Mouse (Mus musculus) adrenal gland, postnatal 10 days (tissue): ENCODE data around the gene Sqstm1. TPM values are rescaled to one million over a fixed set of nuclear protein-coding genes. Genes with fewer than 3 reads are reported as not detected.
A peak's percentile ranks its signal among the peaks of the same experiment; 100 is the strongest.

Experiments
- DNase-seq: peaks from one replicate; pipeline ENCODE4 v3.0.0; 2021; ENCODE audit warnings: mixed read lengths
- total RNA-seq, 2 experiments: library from RNA; stranded (reverse); gene quantifications; 2 replicates each; pipeline ENCODE4 v1.2.3; 2021

The Sqstm1 gene
- total RNA-seq, 2 experiments from 2014 or later, result 321 to 332 TPM

DNA sequence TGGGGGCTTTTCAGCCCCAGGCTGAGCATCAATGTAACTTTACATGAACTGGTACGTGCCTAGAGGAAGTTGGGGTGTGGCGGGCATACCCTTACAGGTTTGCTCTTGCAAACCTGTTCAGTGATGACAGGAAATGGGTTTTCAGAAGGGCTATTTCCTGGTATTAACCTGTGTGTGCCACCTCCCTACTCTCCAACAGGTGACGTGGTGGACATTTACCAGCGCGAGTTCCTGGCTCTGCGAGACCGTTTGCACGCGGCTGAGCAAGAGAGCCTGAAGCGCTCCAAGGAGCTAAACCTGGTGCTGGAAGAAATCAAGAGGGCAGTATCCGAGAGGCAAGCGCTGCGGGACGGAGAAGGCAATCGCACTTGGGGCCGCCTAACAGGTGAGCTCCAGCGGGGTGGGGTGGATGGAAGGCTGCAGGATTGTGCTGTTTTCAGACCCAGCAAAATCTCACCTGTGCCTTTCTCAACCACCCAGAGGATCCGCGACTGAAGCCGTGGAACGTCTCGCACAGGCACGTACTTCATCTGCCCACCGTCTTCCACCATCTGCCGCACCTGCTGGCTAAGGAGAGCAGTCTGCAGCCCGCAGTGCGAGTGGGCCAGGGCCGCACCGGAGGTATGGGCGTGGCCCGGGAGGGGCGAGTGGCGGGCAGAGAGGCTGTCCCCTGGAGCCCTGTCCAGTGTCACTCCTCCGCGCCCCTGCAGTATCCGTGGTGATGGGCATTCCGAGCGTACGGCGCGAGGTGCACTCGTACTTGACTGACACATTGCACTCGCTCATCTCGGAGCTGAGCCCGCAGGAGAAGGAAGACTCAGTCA is 20.1 kb upstream of the Sqstm1 start:
- DNase-seq, result peak; percentile 11

DNA sequence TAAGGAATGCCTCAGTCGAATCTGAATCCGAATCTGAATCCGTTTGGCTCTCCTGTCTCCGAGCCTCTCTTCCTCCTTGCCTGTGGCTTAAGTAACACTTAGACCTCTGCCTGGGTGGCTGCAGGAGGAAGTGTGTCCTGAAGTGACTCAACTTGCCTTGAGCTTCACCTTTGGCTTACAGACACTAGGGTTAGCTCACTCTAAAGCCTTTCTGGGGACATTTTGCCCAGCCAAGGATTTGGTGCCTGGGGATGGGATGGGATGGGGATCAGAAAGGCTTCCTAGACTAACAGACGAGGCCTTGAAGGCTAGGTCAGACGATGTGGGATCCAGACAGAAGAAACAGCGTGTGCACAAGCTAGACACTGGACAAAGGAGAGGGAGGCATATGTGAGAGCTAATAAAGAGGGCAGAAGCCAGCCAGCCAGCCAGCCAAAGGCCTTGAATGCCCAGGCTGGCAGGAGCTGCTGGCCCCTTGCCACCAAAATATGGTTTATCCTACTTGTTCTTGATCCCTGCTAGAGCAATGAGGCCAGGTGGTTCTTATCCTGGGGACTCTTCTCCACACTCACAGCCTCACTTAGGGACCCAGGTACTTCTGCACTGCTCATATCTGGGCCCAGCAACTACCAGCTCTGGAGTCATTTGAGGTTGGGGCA is 18.8 kb upstream of the Sqstm1 start:
- DNase-seq, result peak; percentile 87

DNA sequence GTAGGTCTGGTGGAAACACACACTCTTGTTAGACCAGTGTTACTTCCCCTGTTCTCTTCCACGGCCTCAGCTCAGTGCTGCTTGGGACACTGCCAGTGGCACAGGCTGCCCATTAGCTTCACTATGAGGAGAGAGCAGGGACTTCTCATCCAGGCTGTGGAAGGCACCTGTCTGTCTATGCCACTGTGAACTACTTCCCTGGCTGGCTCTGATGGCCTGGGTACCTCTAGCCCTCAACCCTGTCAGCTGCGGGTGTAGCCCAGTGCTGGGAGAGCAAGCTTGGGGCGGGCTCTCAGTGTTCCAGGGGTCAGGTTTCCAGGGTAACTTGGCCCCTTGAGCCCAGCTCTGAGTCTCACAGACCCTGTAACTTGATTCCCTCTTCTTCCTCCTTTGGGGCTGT is 18.1 kb upstream of the Sqstm1 start:
- peak; percentile 65 for DNase-seq

DNA sequence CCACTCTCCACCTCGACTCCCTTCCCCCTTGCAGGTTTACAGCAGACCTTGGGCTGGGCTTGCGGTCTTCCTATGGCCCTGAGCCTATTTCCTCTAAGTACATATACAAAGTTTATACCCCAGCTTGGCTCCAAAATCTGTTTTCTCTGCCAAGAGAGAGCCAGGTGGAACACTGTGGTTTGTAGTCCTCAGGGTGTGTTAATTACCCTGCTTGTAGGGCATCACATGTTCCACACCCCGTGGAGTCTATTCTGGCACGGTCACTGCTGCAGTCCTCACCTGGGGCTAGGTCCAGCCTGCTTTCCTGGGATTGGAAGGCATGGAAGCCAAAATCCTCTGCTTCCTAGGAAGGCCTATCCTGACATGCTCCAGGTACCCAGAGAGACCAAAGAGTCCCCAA is 17.1 kb upstream of the Sqstm1 start:
- DNase-seq, result no peak

DNA sequence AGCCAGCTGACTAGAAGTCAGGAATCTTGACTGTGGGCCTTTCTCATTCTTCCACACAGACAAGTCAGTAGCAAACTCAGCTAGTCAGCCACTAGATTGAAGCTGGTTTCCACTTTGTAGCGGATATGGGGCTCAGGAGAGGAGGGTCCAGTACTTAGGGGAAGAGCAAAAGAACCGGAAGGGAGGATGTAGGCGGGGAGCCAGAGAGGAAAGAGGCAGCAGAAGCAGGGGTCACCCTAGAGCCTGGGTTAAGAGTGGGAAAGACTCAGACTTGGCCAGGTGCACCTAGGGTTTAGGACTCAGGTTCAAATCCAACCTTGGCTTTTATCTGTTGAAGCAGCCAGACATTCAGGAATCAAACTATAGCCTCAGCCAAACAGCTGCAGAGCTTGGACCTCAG is 16.6 kb upstream of the Sqstm1 start:
- peak; percentile 27 for DNase-seq

DNA sequence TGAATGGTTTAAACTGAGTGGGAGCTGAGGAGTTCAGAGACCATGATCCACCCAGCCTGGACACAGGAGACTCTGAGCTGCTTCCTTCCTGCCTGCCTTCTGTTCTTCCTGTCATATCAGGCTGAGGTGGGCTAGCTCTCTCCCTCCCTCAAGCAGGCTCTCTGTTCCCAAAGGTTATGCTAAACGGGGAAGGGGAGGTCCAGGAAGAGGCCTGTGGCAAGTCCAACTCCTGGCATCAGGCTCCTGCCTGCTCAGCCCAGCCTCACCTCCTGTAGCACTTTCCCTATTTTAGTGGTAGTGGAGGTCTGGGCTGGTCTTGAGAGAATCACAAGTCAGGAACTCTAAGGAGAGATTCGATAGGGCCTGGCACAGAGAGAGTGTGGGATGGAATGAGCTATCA is 15.8 kb upstream of the Sqstm1 start:
- DNase-seq, result no peak

DNA sequence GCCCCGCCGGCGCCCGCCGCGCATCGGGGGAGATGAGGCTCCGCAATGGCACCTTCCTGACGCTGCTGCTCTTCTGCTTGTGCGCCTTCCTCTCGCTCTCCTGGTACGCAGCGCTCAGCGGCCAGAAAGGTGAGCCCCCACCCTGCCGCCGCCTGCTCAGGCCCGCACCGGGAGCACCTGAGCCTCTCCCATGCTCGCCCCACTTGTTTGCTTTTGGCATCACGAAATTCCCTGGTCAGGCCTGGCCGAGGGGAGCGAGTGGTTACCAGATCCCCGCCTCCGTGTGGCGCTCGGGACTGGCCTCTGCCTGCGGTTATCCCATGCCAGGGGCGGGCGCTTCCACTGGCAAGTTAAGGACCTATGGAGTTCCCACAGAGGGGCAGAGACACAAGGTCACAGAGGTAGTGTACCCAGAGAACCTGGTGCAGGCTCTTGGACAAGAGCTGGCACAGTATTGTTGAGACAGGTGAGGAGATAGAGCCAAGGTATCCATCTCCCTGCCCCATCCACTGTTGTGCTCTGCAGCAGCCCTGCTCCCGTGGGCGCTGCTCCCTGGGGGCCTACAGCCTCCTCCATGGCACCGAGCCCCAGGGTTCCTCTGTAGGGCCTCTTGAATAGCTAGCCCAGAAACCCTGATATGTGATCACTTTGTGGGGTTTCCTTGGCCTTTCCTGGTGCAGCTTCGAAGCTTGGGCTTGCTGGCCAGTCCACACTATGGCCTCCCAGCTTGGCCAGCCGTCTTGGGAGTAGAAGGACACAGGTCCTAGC is 15.2 kb upstream of the Sqstm1 start:
- DNase-seq, result peak; percentile 71

DNA sequence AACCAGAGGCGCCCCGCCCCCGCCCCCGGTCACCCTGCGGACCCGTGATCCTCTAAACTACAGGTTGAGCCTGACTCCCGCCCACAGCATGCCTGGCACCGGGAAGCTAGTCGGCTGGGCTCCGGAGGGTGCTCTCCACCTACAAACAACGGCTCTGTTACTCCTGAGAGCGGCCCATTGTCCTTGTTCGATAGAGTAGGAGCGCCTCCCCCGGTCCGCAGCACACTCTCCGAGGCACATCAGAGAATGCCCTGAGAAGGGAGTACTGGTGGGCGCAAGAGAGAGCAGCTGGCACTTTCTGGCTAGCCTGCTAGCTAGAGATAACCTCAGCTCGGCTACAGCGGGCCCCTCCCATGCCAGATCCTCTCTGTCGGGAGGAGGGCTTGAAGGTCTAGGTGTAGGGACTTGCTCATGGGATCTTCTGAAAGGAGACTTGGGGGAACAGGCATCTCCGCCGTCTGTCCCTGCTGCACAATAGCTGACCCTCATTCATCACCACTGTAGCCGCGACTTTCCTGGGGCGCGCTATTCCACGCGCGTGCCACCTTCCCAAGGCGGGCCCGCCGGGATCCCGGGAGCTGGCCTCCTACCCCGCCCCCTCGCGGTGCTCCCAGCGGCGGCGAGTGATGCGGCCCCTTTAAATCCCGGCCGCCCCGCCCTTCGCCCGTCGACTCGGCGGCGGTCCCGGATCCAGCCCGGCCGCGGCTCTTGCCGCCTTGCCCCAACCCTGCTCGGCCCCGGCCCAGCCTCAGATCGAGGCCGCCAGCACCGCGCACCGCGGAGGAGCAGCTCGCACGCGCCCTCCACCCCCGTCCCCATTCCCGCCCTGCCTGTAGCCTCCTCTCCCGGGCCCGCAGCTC is 14.3 kb upstream of the Sqstm1 start:
- DNase-seq, result peak; percentile 95

DNA sequence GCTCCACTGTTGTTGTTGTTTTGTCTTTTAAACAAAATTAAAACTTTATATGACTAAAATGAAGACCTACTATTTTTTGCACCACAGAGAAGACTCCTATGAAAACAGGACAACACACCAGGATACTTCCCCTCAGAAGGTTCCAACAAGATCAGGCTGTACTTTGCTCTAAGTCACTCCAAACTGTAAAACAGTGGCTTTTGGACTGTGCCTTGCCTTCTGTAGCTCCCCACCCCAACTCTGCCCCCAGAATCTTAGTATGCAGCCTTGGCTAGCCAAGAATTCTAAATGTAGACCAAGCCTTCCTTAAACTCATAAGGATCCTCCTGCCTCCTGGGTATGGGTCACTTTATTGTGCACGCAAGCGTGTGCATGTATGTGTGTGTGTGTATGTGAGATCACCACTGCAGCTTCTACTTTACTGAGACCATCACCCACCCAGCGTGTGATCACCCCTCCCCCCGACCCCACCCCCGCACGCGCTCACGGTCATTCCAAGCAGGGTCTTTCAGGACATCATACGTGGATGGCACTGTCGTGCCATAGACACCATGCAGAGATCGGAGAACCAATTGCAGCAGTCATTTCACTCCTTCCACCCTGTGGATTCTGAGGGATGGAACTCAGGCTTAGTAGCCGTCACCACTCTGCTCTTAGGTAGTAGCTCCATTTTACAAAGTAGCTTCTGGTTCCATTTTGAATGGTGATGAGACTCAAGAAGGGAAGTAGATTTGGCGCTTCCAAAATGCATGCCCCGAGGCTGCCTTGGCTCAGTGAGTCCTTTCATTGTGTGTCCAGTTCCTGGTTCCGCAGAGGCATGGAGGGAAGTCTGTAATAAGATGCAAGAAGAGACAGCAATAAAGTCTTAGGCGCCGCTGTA is 13.4 kb upstream of the Sqstm1 start:
- no peak for DNase-seq

DNA sequence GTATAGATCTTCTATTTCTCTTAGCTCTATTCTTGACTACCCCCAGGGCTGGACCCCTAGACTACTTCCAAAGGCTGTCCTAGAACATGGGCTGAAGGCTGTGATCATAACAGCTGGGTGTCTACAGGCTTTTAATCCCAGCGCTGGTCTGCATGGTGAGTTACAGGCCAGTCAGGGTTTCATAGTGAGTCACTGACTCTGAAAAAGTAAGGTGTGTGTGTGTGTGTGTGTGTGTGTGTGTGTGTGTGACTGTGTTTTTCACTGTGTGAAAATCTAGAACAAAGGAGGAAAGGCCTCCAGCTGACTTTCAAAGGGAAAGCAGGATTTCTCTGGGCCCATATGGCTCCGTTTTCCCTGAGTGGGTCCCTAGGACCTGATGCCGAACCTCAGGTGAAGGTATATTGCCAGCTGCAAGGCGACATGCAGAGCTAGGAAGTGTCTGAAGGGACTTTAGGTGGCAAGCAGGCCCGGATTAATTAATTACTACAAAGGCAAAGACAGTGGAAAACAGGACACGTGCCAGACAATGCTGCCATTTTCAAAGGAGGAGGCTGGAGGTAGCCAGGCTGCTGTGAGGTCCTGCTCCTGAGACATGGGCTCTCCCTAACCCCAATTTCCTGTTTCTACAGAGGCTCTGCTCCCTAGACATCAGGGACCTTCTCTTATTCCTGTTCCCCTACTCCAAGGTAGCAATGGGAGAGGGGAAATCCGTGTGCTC is 12.1 kb upstream of the Sqstm1 start:
- no peak for DNase-seq

DNA sequence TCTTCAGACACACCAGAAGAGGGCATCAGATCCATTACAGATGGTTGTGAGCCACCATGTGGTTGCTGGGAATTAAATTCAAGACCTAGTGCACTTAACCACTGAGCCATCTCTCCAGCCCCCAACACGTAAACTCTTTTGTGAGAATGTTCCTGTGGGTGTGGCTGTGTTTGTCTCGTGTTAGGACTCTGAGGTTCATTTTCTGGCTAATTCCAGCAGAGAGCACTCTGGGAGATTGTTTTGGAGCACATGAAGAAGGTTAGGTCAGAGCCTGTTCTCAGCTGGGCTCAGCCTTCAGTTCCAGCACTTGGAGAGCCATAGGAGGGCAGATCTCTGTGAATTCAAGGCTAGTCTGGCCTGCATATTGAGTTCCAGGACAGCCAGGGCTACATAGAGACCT is 9.2 kb upstream of the Sqstm1 start:
- no peak for DNase-seq

DNA sequence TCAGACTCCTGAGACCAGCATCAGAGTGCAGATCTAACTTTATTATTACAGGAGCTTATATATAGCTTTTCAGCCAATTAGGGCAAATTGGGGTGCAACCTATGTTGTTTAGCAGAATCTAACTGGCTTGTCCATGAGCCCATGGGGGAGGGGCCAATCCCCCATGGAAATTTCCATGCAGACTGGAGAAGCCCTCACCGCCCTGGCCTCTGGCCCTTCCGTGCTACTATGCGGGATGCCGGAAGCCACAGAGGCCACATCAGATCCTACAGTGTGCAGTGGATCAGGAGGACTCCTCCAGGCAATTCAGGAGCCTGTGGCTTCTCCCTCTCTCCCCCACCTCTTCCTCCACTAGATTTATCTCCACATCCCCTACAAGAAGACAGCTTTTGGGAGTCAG is 7.2 kb upstream of the Sqstm1 start:
- no peak for DNase-seq

DNA sequence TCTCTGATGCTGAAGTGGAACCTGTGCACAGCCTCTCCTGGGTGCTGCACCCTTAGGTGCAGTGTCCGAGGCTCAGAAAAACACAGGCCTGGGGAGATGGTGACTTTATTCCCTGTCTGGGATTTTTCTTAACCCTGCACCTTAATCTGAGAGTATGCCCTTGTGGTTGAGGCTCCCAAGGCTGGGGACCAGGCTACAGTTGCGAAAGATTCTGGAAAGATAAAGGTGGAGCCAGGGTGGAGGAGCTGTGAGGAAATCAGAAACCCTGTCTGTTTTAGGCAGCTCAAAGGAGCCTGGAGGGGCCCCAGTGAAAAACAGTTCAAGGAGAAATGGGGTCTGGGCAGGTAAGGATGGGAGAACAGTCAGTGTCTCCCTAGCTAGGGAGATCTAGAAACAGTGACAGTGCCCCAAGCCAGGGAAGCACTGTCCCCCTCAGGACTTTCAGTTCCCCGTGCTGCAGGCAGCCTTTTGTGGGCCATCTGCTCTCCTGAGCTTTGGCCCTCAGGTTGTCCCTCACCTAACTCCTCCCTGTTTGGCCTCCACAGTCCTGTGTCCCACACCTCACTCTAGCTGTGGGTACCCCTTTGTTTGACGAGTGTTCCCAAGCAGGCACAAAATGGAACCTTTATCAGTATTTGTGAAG is 6.2 kb upstream of the Sqstm1 start:
- no peak for DNase-seq

DNA sequence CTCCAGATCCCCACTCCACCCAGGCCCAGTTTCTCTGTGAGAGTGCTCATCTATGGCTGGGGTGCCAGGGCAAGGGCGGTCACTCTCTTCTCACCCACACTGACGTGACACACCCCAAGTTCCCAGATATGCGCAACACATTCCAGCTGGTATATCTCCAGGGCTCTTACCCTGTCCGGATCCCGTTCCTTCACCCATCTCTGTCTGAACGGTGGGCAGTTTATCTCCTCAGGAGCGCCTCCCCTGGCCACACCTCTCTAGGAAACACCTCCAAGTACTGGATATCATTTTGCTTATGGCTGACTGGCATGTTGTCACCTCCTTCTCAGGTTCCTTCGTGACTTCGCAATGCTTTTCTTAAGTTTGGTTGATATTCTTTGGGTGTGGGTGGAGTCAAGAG is 5.0 kb upstream of the Sqstm1 start:
- DNase-seq, result no peak

DNA sequence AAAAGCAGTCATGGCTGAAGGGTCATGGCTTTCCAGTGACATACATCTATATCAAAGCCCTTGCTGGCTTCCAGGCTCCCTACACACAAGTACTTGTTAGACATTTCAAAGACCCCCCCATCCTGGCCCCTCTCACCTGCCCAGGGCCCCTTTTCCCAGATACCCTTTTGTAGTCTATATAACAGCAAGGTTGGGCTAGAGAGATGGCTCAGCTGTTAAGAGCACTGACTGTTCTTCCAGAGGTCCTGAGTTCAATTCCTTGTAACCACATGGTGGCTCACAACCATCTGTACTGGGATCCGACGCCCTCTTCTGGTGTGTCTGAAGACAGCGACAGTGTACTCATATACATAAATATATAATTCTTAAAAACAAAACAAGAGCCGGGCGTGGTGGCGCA is 4.0 kb upstream of the Sqstm1 start:
- DNase-seq, result no peak

DNA sequence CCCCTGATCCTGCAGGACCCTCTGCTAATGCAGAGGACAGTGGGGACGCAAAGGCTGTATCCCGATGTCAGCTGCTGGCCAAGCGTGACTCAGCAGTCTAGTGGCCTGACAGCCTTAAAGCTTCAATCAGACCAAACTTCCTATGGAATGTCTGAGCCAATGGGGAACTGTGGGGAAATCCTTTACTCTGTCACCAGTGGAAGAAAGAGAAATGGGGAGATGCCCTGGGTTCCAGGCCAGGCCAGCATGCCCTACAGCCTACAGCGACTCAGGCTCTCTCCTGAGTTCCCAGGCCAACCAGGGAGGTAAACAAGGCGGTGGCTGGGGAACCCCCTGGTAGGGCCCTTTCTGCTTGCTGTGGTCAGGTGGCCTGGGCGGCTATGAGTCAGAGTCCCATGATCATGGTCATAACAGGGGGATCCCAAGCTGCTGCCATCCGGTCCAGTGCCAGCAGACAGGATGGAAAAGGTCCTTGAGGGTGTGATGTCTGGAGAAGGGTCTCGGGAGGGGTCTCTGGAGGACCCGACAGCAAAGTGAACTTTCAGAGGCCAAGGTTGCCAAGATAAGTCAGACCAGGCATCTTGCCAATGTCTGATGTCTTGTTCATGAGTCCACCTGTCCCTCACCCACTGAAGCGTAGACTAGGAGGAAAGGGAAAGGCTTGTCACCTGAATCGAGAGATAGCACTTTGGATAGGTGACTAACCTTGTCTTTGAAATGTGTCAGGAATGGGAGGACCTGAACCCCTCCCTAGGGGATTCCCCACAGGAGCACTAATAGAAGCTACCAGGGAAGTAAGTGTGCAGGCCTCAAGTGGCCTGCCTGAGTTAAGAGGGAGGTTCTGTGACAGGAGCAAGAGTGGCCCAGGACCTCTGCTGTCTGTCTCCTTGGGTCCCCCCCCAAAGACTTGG is 2.5 kb upstream of the Sqstm1 start:
- DNase-seq, result peak; percentile 88

DNA sequence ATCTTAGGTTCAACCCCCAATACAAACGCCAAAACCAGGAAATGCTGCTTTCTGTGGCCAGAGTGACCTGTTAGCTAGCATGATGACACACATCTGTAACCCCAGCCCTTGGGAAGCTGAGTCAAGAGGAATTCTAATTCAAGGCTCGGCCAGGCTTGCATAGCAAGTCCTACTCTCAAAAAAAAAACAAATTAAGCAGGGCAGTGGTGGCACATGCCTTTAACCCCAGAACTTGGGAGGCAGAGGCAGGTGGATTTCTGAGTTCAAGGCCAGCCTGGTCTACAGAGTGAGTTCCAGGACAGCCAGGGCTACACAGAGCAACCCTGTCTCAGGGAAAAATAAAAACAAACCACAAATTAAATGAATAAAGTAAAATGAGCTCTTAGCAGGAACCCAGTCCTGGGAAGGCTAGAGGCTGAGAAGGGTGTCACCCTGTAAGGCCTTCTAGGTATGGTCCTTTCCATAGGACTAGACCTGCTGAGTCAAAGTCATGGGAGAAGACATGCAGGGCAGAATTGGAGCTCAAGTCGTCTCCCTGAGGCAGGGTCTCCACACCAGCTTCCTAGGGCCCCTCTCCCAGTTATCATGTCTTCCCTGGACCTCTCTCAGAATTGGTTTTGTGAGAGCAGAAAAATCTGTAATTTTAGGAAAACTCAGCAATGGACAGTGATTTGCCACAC is 1.6 kb upstream of the Sqstm1 start:
- DNase-seq, result no peak
